Mouse (Mus musculus) liver, embryonic 13.5 days (tissue): Measurements from ENCODE around the gene Ugdh. TPM values are rescaled to one million over a fixed set of nuclear protein-coding genes. Genes with fewer than 3 reads are reported as not detected.

Experiments
- ATAC-seq: fragments of 200-750 bp; cut with Nextera tagmentation; 2 replicates; pipeline ENCODE4 v1.8.0; 2017; ENCODE audit warnings: low read depth, mild to moderate bottlenecking, moderate number of reproducible peaks, moderate library complexity
- DNase-seq: peaks from one replicate; pipeline ENCODE4 v3.0.0; 2022
- H3K27ac ChIP-seq: fragments of 300-500 bp; sonication (generic); 2 replicates; pipeline ENCODE4 v1.5.1; 2015; ENCODE audit warnings: moderate library complexity, mild to moderate bottlenecking, inconsistent platforms
- H3K27me3 ChIP-seq: fragments of 300-500 bp; sonication (generic); 2 replicates; pipeline ENCODE4 v1.6.1; 2015; ENCODE audit warnings: mild to moderate bottlenecking, inconsistent platforms
- H3K36me3 ChIP-seq: fragments of 300-500 bp; sonication (generic); 2 replicates; pipeline ENCODE4 v1.6.1; 2015; ENCODE audit warnings: mild to moderate bottlenecking, inconsistent platforms
- H3K4me1 ChIP-seq: fragments of 300-500 bp; sonication (generic); replicated peaks from 2 replicates; pipeline ENCODE4 v1.6.1; 2015; ENCODE audit warnings: inconsistent platforms
- H3K4me2 ChIP-seq: fragments of 300-500 bp; sonication (generic); 2 replicates; pipeline ENCODE4 v1.6.1; 2015; ENCODE audit warnings: inconsistent platforms, mild to moderate bottlenecking, moderate library complexity
- H3K4me3 ChIP-seq: fragments of 300-500 bp; sonication (generic); replicated peaks from 2 replicates; pipeline ENCODE4 v1.5.1; 2015; ENCODE audit warnings: mild to moderate bottlenecking, inconsistent platforms
- H3K9ac ChIP-seq: fragments of 300-500 bp; sonication (generic); 2 replicates; pipeline ENCODE4 v1.6.1; 2015; ENCODE audit warnings: mild to moderate bottlenecking, inconsistent platforms
- H3K9me3 ChIP-seq: fragments of 300-500 bp; sonication (generic); replicated peaks from 2 replicates; pipeline ENCODE4 v1.6.1; 2016; ENCODE audit warnings: inconsistent platforms
- WGBS: fragments of 180-500 bp; shearing (Covaris S2); methylation state at CpG from one replicate; pipeline ENCODE4 v1.1.7; 2015; ENCODE audit not compliant: insufficient replicate concordance; 5-methylcytosine and 5-hydroxymethylcytosine counted together
- polyA plus RNA-seq: library from polyadenylated mRNA; unstranded; fragments of >200 nt; fragmentation: Nextera tagmentation; extraction: Ambion mirVana; gene quantifications from 2 replicates; pipeline ENCODE4 v1.2.1, GENCODE M21; 2015

Ugdh gene
- polyA plus RNA-seq, 1 experiment from 2014 or later = 16.7 TPM

DNA sequence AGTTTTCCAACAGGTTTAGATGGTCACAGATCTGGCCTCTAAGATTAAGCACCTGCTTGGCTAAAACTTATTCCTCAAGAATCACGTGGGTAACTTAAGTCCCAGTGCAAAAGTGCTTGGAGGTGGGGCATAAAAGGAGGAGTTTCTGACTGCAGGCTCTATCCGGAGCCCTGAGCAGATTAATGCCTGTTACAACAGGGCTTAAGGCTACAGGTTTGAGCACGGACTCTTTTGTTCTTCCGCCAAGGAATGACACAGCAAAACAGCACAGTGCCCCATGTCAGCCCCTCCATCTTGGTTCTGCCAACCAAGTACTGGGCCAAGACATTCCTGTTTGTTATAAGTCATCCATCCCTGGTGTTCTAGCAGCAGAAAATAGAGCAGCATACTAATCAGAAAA, 7.4 kb downstream of the Ugdh start:
- ATAC-seq (no peak), DNase-seq (no peak)
- peaks cover 12% of the 10 kb centered on the region; the same call in 1 of the 2 replicates for H3K4me1 ChIP-seq
- H3K27me3 ChIP-seq = no peaks in the 10 kb centered on the region
- H3K36me3 ChIP-seq = 0 out of 2 replicates have a peak, but pooled peaks cover 3% of the 10 kb centered on the region
- H3K9me3 ChIP-seq = no peaks in the 10 kb centered on the region
- WGBS = 36% methylated on average over 4 of the region's 4 CpGs
- no peak overlapping the region for H3K27ac ChIP-seq
- no peak overlapping the region for H3K4me2 ChIP-seq
- no peak overlapping the region for H3K9ac ChIP-seq
- no peak overlapping the region for H3K4me3 ChIP-seq

DNA sequence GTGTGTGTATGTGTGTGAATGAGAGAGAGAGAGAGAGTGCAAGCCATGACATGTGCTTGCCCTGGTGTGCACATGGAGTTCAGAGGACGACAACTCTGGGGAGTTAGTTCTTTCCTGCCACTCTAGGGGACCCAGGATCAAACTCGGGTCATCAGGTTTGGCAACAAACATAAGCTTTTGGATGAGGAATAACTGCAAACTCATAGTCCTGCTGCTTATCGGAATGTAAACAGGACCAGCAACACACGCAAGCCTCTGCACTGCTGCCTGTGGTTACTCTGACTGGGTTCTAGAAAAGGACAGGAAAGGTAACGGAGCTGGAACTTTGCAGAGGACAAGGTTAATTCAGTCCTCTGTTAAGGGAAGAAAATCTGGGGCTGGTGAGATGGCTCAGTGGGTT, 10.5 kb downstream of the Ugdh start:
- DNase-seq (no peak), ATAC-seq (no peak)
- 67% methylated on average over 5 of the region's 5 CpGs for WGBS
- no peaks in the 10 kb centered on the region for H3K27me3 ChIP-seq
- H3K36me3 ChIP-seq = peaks cover 3% of the 10 kb centered on the region; the same call in 1 of the 2 replicates
- H3K4me1 ChIP-seq = peaks cover 21% of the 10 kb centered on the region
- no peak overlapping the region for H3K27ac ChIP-seq
- H3K4me2 ChIP-seq = no peak overlapping the region
- H3K9me3 ChIP-seq = no peaks in the 10 kb centered on the region
- no peak overlapping the region for H3K4me3 ChIP-seq
- no peak overlapping the region for H3K9ac ChIP-seq

DNA sequence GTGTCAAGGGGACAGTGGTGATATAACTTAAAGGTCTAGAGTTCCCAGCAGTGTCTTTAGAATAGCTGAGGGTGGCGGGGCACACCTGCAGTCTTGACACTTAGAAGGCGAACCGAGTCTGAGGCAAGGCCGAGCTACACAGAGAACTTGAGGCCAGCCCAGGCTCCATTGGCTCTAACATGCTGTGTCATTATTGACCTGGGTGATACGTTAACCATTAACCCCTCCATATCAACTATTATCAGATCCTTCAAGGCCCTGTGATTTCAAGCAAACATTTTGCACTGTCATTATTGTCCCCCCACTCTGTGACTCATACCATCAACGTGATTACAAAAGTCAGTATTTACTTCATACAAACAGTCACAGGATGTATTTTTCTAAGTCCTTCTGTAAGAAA, 11.5 kb downstream of the Ugdh start:
- Histone ChIP-seq H3K4me2 (no peak overlapping the region), H3K4me1 (peaks cover 24% of the 10 kb centered on the region), H3K27ac (no peak overlapping the region), H3K4me3 (no peak overlapping the region), H3K36me3 (peaks cover 3% of the 10 kb centered on the region; the same call in 1 of the 2 replicates), H3K9ac (no peak overlapping the region), H3K27me3 (no peaks in the 10 kb centered on the region), H3K9me3 (no peaks in the 10 kb centered on the region)
- no peak for ATAC-seq
- WGBS = 44% methylated on average over 6 of the region's 6 CpGs
- no peak for DNase-seq

DNA sequence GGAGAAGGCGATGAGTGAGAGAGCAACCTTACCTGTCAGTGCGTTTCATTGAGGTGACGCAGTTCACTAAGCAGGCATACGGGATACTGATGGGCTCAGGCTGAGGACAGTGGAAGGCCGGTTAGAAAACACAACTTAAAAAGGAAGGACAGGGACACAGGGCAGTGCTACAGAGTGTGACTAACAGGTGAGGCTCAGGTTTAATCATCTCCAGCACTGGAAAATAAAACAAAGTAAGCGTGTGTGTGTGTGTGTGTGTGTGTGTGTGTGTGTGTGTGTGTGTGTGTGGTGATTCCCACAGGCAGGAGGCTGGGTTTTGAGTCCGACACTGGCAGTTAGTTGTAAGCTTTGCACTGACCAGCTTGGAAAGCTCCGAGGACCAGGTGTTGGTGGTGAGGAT, 12.9 kb downstream of the Ugdh start:
- ATAC-seq (no peak), DNase-seq (no peak)
- Histone ChIP-seq H3K9ac (no peak overlapping the region), H3K4me2 (no peak overlapping the region), H3K27me3 (no peaks in the 10 kb centered on the region), H3K4me1 (peaks cover 19% of the 10 kb centered on the region), H3K4me3 (no peak overlapping the region), H3K27ac (no peak overlapping the region), H3K9me3 (no peaks in the 10 kb centered on the region), H3K36me3 (peaks cover 6% of the 10 kb centered on the region)
- 84% methylated on average over 8 of the region's 8 CpGs for WGBS

DNA sequence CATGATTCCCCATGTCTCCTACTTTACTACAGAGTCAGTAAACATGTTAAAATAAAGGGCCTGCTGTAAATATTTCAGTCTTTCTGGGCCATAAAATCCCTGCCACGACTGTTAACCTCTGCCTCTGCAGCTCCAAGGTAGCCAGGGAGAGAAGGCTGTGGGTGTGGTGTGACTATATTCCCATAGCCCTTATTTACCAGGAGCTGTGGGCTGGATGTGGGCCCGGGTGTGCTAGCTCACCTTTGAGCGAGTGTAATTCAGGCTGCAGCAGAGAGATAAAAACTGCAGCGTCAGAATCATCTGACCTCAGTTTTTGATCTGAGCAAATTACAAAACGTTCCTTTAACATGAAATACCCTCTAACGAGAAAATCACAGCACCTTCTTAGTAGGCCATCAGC, 14.9 kb downstream of the Ugdh start:
- Histone ChIP-seq H3K4me1 (peaks cover 27% of the 10 kb centered on the region), H3K4me2 (no peak overlapping the region), H3K27ac (no peak overlapping the region), H3K9me3 (no peaks in the 10 kb centered on the region), H3K4me3 (no peak overlapping the region), H3K9ac (no peak overlapping the region), H3K36me3 (peaks cover 6% of the 10 kb centered on the region), H3K27me3 (no peaks in the 10 kb centered on the region)
- ATAC-seq (peak; percentile 52), DNase-seq (no peak)
- WGBS = 24% methylated on average over 6 of the region's 6 CpGs

DNA sequence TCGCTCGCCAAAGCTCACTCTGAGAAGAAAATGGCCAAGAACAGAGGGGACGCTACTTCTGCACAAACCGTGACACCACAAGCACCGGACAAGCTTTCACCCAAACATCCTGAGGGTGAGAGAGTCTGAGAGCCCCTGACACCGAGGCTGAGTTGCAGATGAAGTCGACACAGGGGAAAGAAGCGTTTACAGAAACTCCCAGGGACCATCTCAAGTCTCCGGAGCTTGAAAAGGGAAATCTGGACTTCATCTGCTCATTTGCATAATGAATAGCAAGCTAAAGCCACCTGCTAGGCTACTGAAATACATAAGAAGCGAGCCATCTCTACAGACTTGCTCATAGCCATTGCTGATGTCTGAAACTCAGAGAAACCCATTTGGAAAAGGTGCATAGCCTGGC, 16.6 kb downstream of the Ugdh start:
- H3K9ac ChIP-seq = no peak overlapping the region
- ATAC-seq (no peak), DNase-seq (no peak)
- H3K27me3 ChIP-seq = no peaks in the 10 kb centered on the region
- 79% methylated on average over 10 of the region's 10 CpGs for WGBS
- no peaks in the 10 kb centered on the region for H3K9me3 ChIP-seq
- no peak overlapping the region for H3K4me2 ChIP-seq
- H3K4me1 ChIP-seq = peaks cover 37% of the 10 kb centered on the region
- no peak overlapping the region for H3K4me3 ChIP-seq
- peaks cover 6% of the 10 kb centered on the region for H3K36me3 ChIP-seq
- H3K27ac ChIP-seq = no peak overlapping the region

DNA sequence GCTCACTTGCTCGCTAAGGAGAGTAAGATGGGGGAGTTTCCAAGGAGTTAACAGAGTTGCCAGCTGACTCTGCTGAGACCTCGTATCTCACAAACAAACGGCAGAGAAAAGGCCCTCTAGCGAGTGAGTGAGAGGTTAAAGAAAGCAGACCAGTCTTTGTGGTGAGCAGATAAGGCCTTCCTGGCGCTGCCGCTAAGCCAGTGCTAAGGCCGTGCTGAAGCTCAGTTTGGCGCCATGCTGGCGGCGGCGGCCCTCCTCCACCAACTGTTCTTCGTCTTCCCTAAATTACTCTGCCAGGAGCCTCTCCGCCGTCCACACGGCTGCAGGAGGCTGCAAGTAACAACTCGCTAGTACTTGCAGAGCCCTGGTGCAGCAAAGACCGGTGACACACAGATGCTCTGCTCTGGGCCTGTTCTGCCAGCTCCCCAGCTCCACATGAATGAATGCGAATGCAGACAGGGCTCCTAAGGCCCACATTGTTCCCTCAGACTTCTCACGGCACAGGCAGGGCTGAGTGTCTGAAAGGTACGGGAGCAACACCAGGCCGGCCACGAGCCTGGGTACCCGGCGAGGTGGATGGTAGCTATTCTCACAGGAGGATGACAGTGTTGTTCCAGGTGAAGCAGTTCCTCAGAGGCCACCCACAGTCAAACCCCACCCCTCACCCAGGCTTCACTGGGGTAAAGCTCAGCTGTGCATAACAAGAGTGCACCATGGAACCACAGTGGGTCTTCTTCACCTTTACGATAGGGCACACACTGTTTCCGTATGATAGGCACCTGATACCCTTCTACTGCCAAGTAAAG, 19.9 kb downstream of the Ugdh start:
- H3K4me2 ChIP-seq = peak overlapping the region; percentile 59
- no peaks in the 10 kb centered on the region for H3K27me3 ChIP-seq
- peak overlapping the region; percentile 82 for H3K27ac ChIP-seq
- H3K9me3 ChIP-seq = no peaks in the 10 kb centered on the region
- H3K36me3 ChIP-seq = peaks cover 10% of the 10 kb centered on the region; the same call in 1 of the 2 replicates
- ATAC-seq (peak; percentile 98), DNase-seq (peak; percentile 72)
- peak overlapping the region; percentile 34 for H3K4me3 ChIP-seq
- H3K9ac ChIP-seq = peak overlapping the region; percentile 68
- WGBS = 29% methylated on average over 26 of the region's 26 CpGs
- peaks cover 28% of the 10 kb centered on the region for H3K4me1 ChIP-seq

DNA sequence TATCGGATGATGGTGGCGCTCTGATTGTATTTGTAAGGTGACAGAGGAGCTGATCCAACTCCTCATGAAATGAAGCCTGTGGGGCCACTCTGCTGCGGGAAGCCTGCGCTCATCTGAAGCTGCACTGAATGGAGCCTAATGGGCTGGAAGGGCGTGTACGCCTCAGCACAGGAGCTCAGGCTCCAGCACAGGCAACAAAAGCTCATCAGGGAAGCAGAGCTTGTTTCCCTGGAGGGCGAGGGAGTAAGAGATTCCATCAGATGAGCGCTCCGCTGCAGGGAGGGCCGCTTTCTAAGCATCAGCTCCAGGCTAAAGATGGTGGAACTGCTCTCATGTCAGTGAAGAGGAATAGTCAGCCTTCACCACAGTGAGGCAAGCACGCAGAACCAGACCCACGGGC, 27.8 kb downstream of the Ugdh start:
- no peak overlapping the region for H3K27ac ChIP-seq
- 82% methylated on average over 12 of the region's 12 CpGs for WGBS

DNA sequence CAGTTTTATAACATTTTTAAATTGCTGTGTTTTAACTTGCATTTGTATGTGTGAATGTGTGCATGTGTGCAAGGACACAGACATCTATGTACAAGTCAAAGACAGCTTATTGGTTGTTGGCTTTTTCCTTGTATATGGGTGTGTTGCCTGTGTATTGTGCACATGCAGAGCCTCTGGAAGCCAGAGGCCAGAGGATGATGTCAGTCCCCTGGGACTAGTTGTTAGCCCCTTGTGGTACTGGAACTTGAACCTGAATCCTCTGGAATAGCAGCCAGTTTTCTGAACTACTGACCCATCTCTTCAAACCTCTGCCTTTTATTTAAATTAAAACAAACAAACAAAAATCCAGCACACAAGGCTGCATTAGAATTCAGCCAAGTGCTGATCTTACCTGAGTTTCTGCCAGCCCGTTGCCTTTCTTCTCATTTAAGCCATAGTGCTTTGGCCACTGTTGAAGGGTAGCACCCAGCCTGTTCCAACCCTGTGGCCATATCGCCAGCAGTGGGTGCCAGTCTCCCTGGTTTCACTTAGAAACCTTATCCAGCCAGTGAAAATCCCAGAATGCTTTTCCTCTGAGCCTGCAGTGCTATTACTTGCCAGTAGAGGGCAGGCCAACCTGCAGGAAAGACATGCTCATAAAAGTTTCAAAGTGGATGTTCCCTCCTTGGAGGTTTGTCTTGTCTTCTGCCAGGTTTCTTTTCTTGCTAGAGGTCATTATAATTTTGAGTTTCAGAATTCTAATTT, 34.3 kb downstream of the Ugdh start:
- no peak overlapping the region for H3K4me3 ChIP-seq
- H3K27ac ChIP-seq = no peak overlapping the region
- H3K9ac ChIP-seq = no peak overlapping the region
- ATAC-seq = peak; percentile 75
- peak; percentile 70 for DNase-seq
- WGBS = 35% methylated on average over 2 of the region's 2 CpGs
- peaks cover 85% of the 10 kb centered on the region for H3K36me3 ChIP-seq
- H3K27me3 ChIP-seq = no peaks in the 10 kb centered on the region
- H3K4me1 ChIP-seq = peaks cover 5% of the 10 kb centered on the region; the same call in 1 of the 2 replicates
- H3K9me3 ChIP-seq = no peaks in the 10 kb centered on the region
- no peak overlapping the region for H3K4me2 ChIP-seq

More for the DNA sequence above, 27.8 kb downstream of the Ugdh start:
- no peak for ATAC-seq
- DNase-seq = no peak
- H3K36me3 ChIP-seq = peaks cover 62% of the 10 kb centered on the region
- no peaks in the 10 kb centered on the region for H3K4me1 ChIP-seq
- H3K9ac ChIP-seq = no peak overlapping the region
- no peaks in the 10 kb centered on the region for H3K27me3 ChIP-seq
- no peak overlapping the region for H3K4me3 ChIP-seq
- H3K9me3 ChIP-seq = no peaks in the 10 kb centered on the region
- H3K4me2 ChIP-seq = no peak overlapping the region

DNA sequence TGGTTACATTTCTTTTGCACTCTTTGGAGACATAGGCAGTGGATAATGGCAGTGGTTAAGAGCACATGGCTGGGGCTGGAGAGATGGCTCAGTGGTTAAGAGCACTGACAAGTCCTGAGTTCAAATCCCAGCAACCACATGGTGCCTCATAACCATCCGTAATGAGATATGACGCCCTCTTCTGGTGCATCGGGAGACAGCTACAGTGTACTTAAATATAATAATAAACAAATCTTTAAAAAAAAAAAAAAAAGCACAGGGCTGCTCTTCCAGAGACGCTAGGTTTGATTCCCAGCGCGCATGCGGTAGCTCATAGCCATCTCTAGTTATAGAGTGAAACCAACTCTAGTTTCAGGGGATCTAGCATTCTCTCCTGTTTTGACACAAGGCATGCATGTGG, 41.3 kb downstream of the Ugdh start:
- no peak overlapping the region for H3K27ac ChIP-seq
- no peak overlapping the region for H3K4me3 ChIP-seq
- H3K27me3 ChIP-seq = no peaks in the 10 kb centered on the region
- DNase-seq (no peak), ATAC-seq (no peak)
- peaks cover 54% of the 10 kb centered on the region for H3K36me3 ChIP-seq
- H3K4me1 ChIP-seq = peaks cover 21% of the 10 kb centered on the region
- no peak overlapping the region for H3K9ac ChIP-seq
- no peak overlapping the region for H3K4me2 ChIP-seq
- 83% methylated on average over 7 of the region's 7 CpGs for WGBS
- H3K9me3 ChIP-seq = no peaks in the 10 kb centered on the region

DNA sequence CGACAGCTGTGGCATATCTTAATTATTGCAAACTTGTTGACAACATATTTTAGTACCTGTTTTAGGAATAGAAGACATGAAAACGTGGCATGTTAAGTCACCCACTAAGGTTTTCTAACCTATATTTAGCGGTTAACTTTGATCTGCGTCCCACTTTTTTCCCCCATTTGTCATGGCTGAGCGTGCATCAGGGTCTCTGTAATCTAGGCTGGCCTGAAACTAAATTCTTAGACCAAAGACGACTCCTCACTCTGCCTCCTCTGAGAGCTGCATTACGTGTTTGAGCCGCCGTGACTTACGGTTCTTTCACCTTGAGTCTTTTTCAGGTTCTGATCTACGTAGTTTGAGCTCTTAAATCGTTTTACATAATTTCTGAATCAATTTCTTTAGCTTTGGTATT, 44.0 kb downstream of the Ugdh start:
- 3% methylated on average over 12 of the region's 12 CpGs for whole genome bisulfite sequencing
- DNase-seq (peak; percentile 12), ATAC-seq (peak; percentile 22; the same call in 1 of the 2 replicates)
- peak overlapping the region; percentile 78 for H3K4me2 ChIP-seq
- peak overlapping the region; percentile 81 for H3K9ac ChIP-seq
- H3K4me1 ChIP-seq = peaks cover 44% of the 10 kb centered on the region
- H3K4me3 ChIP-seq = peak overlapping the region; percentile 90
- H3K36me3 ChIP-seq = peaks cover 55% of the 10 kb centered on the region
- H3K9me3 ChIP-seq = no peaks in the 10 kb centered on the region
- no peaks in the 10 kb centered on the region for H3K27me3 ChIP-seq
- H3K27ac ChIP-seq = peak overlapping the region; percentile 72
